Mouse (Mus musculus): ENCODE results near the gene Abcg4.
"Not testable (repeated sequence)": the region's sequence is repeated elsewhere in the genome, so short reads cannot be mapped to it uniquely, and the experiment has no call there.

The Abcg4 gene

GRCm38 (mm10) chr9:44319887-44320798, 31.7 kb upstream of the Abcg4 start, which contains the start of gene C2cd2l:
Gene C2cd2l (minus strand): TSS chr9:44320285.
- peak; percentile 96 for DNase-seq (ENCODE audit: low spot score)

- DNase-seq (ENCODE audit: low spot score): no peak
These were observed 30.9 kb upstream of the Abcg4 start for GRCm38 (mm10) chr9:44319105-44319886.

DNA sequence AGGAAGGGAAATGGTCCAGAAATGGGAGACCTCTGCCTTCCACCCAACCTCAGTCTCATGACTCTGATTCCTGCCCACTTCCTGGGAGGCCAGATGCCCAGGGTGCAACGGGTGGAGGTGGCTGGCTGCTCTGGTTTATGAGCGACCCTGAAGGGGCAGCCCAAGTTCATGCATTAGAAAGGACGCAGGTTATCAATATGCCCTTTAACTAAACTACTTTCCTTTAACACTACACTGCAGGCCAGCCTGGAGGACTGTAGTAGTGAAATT, 30.3 kb upstream of the Abcg4 start:
- DNase-seq (ENCODE audit: low spot score): no peak

DNA sequence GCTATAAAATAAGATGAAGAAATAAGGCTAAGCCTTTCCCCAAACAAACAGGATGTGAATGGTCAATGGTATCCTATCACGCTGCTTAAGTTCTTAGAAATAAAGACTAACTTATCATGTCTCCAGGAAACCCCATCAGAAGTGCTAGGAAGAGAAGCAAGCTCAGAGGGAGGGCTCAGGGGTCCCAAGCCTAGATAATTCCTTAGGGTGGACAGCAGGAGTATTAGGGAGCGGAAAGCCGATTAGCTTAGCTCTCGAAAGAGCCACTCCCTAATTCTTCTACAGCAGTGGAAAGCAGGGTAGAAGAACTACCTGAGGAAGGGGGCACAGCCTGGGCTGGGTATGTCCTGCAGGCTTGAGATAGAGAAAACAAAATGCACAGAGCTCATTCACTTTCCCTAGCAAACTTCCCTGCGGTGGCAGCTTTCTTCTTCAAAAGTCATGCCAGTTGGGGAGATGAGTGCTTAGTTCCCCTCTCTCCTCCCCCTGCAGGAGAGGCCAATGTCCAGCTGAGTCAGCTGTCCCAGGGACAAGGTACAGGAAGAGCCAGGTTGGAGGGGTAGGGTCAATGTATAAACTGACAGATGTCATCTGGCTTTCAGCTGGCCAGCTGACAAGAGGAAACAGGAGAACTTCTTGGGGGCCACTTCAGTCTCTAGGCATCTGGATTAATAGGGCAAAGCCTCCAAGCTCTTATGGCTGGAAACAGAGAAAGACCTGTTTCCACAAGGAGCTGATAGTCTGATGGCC, 29.8 kb upstream of the Abcg4 start:
- DNase-seq (ENCODE audit: low spot score): peak; percentile 80

DNA sequence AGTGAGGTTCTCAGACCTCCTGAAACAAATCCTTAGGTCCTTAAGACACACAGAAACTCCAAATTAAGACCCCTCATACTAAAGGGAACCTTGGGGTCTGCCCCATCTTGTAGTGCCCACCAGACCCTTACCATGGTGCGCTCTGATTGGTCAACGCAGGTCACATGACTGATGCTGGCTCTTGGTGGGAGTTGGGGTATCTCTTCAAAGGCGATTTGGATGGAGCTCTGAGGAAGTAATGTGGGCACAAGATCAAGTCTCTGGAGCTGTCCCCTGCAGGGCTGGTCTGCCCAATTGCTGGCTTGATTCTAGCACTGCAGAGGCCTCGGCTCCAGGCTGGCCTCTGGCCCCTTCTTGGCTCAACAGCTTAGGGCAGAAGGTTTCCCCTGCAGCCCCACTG, 29.0 kb upstream of the Abcg4 start:
- no peak for DNase-seq (ENCODE audit: low spot score)

GRCm38 (mm10) chr9:44314910-44315309, 26.5 kb upstream of the Abcg4 start:
- DNase-seq (ENCODE audit: low spot score): no peak

DNA sequence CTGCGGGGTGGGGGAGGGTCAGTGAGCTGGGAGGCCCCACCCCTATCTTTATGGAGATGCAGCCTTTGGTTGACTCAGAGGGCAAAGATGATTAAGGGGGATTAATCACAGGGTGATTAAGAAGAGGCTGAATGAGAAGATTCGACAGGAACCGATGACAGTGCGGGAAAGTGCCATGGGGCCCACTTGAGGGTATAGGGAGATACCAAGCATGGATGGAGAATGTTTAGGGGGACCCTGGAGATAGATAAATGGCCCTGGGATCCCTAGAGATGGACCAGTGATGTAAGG, 25.8 kb upstream of the Abcg4 start:
- DNase-seq (ENCODE audit: low spot score): no peak

DNA sequence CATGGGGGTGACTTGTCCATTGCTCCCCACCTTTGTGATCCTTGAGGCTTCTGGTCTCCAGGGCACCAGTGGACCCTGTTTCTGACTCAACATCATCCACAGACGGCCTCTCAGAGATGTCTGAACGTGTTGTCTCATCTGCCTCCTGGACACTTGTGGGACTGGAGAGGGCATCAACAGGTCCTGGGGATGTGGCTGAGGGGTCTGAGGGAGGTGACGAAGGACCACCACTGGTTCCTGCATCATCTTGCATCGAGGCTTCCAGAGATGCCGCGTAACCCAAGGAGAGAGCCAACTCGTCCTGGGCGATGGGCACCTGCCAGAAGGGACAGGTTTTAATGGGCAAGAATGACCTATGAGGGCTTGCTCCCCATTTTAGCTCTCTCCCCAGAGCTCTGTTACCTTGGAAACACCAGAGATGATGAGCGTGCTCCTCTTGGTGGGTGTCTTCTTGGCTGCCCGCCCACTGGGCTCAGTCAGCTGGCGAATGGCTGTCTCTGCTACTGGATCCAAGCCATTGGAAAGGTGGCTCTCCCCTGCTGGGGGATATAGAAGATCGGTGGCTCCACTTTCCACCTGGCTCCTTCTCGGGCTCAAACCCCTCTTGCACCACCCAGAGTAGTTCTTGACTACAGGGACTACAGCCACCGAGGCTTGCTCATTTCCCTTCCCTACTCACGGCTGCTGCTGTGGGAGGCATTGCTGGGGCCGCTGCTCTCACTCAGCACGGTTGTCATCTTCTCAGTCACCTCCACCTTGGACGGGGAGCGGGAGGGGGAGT, 25.3 kb upstream of the Abcg4 start:
- DNase-seq (ENCODE audit: low spot score): no peak

- peak; percentile 32 for DNase-seq (ENCODE audit: low spot score)
These were observed 23.0 kb upstream of the Abcg4 start for GRCm38 (mm10) chr9:44311136-44312134.

- no peak for DNase-seq (ENCODE audit: low spot score)
These were observed 22.3 kb upstream of the Abcg4 start for GRCm38 (mm10) chr9:44310750-44311135.

GRCm38 (mm10) chr9:44309756-44310155, 21.3 kb upstream of the Abcg4 start:
- DNase-seq (ENCODE audit: low spot score): peak; percentile 58

DNA sequence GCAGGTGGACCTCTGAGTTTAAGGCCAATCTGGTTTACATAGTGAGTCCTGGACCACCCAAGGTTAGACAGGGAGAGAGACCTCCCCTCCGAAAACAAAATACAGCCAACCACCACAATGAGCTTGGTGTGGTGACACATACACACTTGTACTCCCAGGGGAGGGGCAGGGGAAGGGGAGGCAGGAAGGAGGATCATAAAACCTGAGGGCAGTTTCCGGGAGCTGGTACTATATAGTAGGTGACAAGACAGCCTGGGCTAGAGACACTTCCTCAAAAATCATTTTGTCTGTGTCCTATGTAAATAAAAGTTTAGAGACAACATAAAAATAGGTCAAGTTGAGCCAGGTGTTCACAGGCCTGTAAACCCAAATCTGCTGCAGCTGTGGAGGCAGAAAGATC, 18.8 kb upstream of the Abcg4 start:
- no peak for DNase-seq (ENCODE audit: low spot score)

DNA sequence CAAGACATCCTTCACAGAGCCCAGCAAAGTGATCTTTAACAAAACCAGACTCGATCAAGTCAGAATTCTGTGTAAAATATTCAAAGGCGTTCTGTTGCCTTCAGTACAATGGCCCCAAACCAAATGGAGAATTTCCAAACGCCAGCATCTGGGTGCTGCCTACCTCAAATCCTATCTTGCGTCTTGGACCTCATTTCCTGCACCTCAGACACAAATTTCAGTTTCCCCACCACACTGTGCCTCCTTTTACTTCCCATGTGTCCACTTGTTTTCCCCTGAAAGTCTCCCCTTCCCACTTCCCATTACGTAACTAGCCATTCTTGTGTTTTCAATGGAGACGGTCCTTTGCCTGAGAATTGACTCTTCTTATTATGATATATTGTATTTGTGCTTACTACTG, 18.1 kb upstream of the Abcg4 start:
- no peak for DNase-seq (ENCODE audit: low spot score)

DNA sequence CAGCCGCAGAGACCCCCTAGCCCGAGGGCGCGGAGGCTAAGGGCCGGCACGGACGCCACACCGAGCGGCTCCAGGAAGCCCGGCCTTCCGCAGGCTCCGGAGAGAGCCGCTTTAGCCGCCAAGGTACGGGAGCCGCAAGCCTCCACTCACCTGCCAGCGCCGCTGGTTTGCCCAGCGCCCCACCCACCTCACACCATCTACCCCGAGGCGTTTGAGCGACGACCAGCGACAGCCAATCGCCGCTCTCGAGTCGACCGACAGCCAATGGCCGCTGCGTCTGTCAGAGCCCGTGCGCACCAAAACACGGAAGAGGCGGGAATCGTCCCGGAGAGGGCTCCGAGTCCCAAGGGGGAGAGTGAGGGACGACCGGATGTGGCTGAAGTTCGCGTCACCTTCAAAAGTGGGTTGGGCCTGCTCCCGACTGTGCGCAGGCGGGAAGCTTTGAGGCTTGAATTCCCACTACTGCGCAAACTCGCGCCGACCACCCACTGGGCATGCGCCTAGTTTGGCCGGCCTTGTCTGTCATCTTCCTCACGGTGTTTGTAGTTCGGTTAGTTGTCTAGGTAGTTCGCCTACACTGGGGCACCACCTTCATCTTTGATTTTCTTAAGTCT, 17.2 kb upstream of the Abcg4 start, which contains the start of gene Hinfp:
Gene Hinfp (minus strand): TSS at position 206 of the 614 bp plus-strand sequence.
- DNase-seq (ENCODE audit: low spot score): peak; percentile 100

GRCm38 (mm10) chr9:44300001-44300400, 11.6 kb upstream of the Abcg4 start:
- DNase-seq (ENCODE audit: low spot score): not testable (repeated sequence)

GRCm38 (mm10) chr9:44292490-44292889, 4.1 kb upstream of the Abcg4 start:
- DNase-seq (ENCODE audit: low spot score): peak; percentile 36

DNA sequence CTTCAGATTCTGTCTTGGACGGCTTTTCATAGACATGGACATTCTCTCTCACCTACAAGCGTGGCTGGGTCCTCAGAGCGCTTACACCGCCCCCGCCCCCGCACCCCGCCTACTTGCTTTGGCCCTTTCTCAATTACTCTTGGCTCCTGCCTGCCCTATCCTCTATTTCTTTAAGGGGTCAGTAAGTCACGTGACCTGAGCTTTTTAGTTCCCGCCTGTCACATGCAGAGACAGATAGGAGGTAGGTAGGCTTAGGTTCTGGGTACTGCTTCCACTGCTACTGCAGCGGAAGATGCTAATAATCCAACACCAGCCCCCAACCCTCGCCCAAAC, 510 bp upstream of the Abcg4 start:
- DNase-seq (ENCODE audit: low spot score): peak; percentile 34

- no peak for DNase-seq (ENCODE audit: low spot score)
These were observed 877 bp downstream of the Abcg4 start for GRCm38 (mm10) chr9:44287401-44288075.

GRCm38 (mm10) chr9:44287003-44287400, 1.4 kb downstream of the Abcg4 start:
- DNase-seq (ENCODE audit: low spot score): no peak
